Mouse (Mus musculus) stomach, embryonic 16.5 days (tissue): ENCODE measurements around the gene Ntm. TPM values are rescaled to one million over a fixed set of nuclear protein-coding genes. Genes with fewer than 3 reads are reported as not detected.

Experiments
- ATAC-seq: fragments of 200-750 bp; cut with Nextera tagmentation; 2 replicates; pipeline ENCODE4 v1.8.0; 2017; ENCODE audit warnings: moderate number of reproducible peaks, moderate TSS enrichment; ENCODE audit not compliant: insufficient read depth, low FRiP score
- H3K27ac ChIP-seq: fragments of 300-500 bp; sonication (generic); 2 replicates; pipeline ENCODE4 v1.5.1; 2014; ENCODE audit warnings: low read length
- H3K27me3 ChIP-seq: fragments of 300-500 bp; sonication (generic); 2 replicates; pipeline ENCODE4 v1.6.1; 2014; ENCODE audit warnings: low read length, control low read depth, mixed read lengths; ENCODE audit not compliant: control insufficient read depth, insufficient read depth
- H3K36me3 ChIP-seq: fragments of 300-500 bp; sonication (generic); 2 replicates; pipeline ENCODE4 v1.6.1; 2014; ENCODE audit warnings: low read length; ENCODE audit not compliant: control insufficient read depth, insufficient read depth
- H3K4me1 ChIP-seq: fragments of 300-500 bp; sonication (generic); 2 replicates; pipeline ENCODE4 v1.6.1; 2014; ENCODE audit warnings: low read length, control low read depth, mixed read lengths; ENCODE audit not compliant: control insufficient read depth, insufficient read depth
- H3K4me2 ChIP-seq: fragments of 300-500 bp; sonication (generic); 2 replicates; pipeline ENCODE4 v1.6.1; 2014; ENCODE audit warnings: low read depth, low read length, mixed read lengths
- H3K4me3 ChIP-seq: fragments of 300-500 bp; sonication (generic); replicated peaks from 2 replicates; pipeline ENCODE4 v1.5.1; 2014; ENCODE audit warnings: mild to moderate bottlenecking, low read length
- H3K9ac ChIP-seq: fragments of 300-500 bp; sonication (generic); 2 replicates; pipeline ENCODE4 v1.6.1; 2014; ENCODE audit warnings: low read length
- H3K9me3 ChIP-seq: fragments of 300-500 bp; sonication (generic); replicated peaks from 2 replicates; pipeline ENCODE4 v1.6.1; 2016; ENCODE audit warnings: low read length, control low read depth; ENCODE audit not compliant: control insufficient read depth
- WGBS: fragments of 180-500 bp; shearing (Covaris S2); extraction: QIAGEN DNeasy Blood & Tissue Kit; methylation state at CpG from one replicate; pipeline ENCODE4 v1.1.7; 2014; 5-methylcytosine and 5-hydroxymethylcytosine counted together
- polyA plus RNA-seq: library from polyadenylated mRNA; unstranded; fragments of >200 nt; fragmentation: Nextera tagmentation; extraction: Ambion mirVana; gene quantifications from 2 replicates; pipeline ENCODE4 v1.2.1, GENCODE M21; 2015

Ntm gene
- polyA plus RNA-seq, 1 experiment from 2014 or later: 15.0 TPM

- H3K4me3 ChIP-seq: no peak overlapping the region
- no peaks in the 10 kb centered on the region for H3K36me3 ChIP-seq
- no peak overlapping the region for H3K27ac ChIP-seq
- H3K9me3 ChIP-seq: no peaks in the 10 kb centered on the region
- no peak overlapping the region for H3K9ac ChIP-seq
- 74% methylated on average over 7 of the region's 7 CpGs for WGBS
- H3K4me2 ChIP-seq: no peak overlapping the region
- no peaks in the 10 kb centered on the region for H3K27me3 ChIP-seq
- H3K4me1 ChIP-seq: no peaks in the 10 kb centered on the region
- no peak for ATAC-seq
Measured at GRCm38 (mm10) chr9:29288003-29288704, 674.8 kb downstream of the Ntm start.

GRCm38 (mm10) chr9:29285144-29285543 lies 677.8 kb downstream of the Ntm start:
- H3K4me3 ChIP-seq: no peak overlapping the region
- no peak overlapping the region for H3K4me2 ChIP-seq
- H3K9me3 ChIP-seq: no peaks in the 10 kb centered on the region
- no peaks in the 10 kb centered on the region for H3K27me3 ChIP-seq
- no peak for ATAC-seq
- H3K36me3 ChIP-seq: no peaks in the 10 kb centered on the region
- H3K4me1 ChIP-seq: no peaks in the 10 kb centered on the region
- H3K27ac ChIP-seq: no peak overlapping the region
- no peak overlapping the region for H3K9ac ChIP-seq

- ATAC-seq: no peak
- H3K4me2 ChIP-seq: no peak overlapping the region
- no peaks in the 10 kb centered on the region for H3K4me1 ChIP-seq
- H3K9me3 ChIP-seq: no peaks in the 10 kb centered on the region
- no peak overlapping the region for H3K27ac ChIP-seq
- H3K27me3 ChIP-seq: no peaks in the 10 kb centered on the region
- no peak overlapping the region for H3K4me3 ChIP-seq
- H3K36me3 ChIP-seq: no peaks in the 10 kb centered on the region
- no peak overlapping the region for H3K9ac ChIP-seq
- 81% methylated on average over 3 of the region's 3 CpGs for WGBS
Measured at GRCm38 (mm10) chr9:29272861-29273260, 690.1 kb downstream of the Ntm start.

GRCm38 (mm10) chr9:29269988-29270387 lies 693.0 kb downstream of the Ntm start:
- Histone ChIP-seq H3K36me3 (no peaks in the 10 kb centered on the region), H3K9me3 (no peaks in the 10 kb centered on the region), H3K4me3 (no peak overlapping the region), H3K4me2 (no peak overlapping the region), H3K27me3 (no peaks in the 10 kb centered on the region), H3K9ac (no peak overlapping the region), H3K4me1 (no peaks in the 10 kb centered on the region), H3K27ac (no peak overlapping the region)
- WGBS: 52% methylated on average over 6 of the region's 6 CpGs
- ATAC-seq: no peak

- Histone ChIP-seq H3K36me3 (no peaks in the 10 kb centered on the region), H3K4me3 (no peak overlapping the region), H3K4me1 (no peaks in the 10 kb centered on the region), H3K27ac (no peak overlapping the region), H3K9me3 (no peaks in the 10 kb centered on the region), H3K4me2 (no peak overlapping the region), H3K9ac (no peak overlapping the region), H3K27me3 (no peaks in the 10 kb centered on the region)
- no peak for ATAC-seq
- 85% methylated on average over 2 of the region's 2 CpGs for WGBS
Measured at GRCm38 (mm10) chr9:29269277-29269646, 693.7 kb downstream of the Ntm start.

- ATAC-seq: no peak
- H3K4me2 ChIP-seq: no peak overlapping the region
- H3K27me3 ChIP-seq: no peaks in the 10 kb centered on the region
- H3K9me3 ChIP-seq: no peaks in the 10 kb centered on the region
- H3K9ac ChIP-seq: no peak overlapping the region
- 61% methylated on average over 10 of the region's 10 CpGs for WGBS
- no peaks in the 10 kb centered on the region for H3K36me3 ChIP-seq
- H3K27ac ChIP-seq: no peak overlapping the region
- H3K4me1 ChIP-seq: no peaks in the 10 kb centered on the region
- H3K4me3 ChIP-seq: no peak overlapping the region
Measured at GRCm38 (mm10) chr9:29268583-29269276, 694.2 kb downstream of the Ntm start.

GRCm38 (mm10) chr9:29267663-29268062 lies 695.3 kb downstream of the Ntm start:
- ATAC-seq: no peak
- Histone ChIP-seq H3K9me3 (no peaks in the 10 kb centered on the region), H3K27ac (no peak overlapping the region), H3K9ac (no peak overlapping the region), H3K36me3 (no peaks in the 10 kb centered on the region), H3K4me2 (no peak overlapping the region), H3K4me3 (no peak overlapping the region), H3K4me1 (no peaks in the 10 kb centered on the region), H3K27me3 (no peaks in the 10 kb centered on the region)
- WGBS: 35% methylated on average over 3 of the region's 3 CpGs

GRCm38 (mm10) chr9:29265177-29265576 lies 697.8 kb downstream of the Ntm start:
- no peak overlapping the region for H3K4me2 ChIP-seq
- WGBS: 47% methylated on average over 4 of the region's 4 CpGs
- no peaks in the 10 kb centered on the region for H3K27me3 ChIP-seq
- H3K4me3 ChIP-seq: no peak overlapping the region
- no peak overlapping the region for H3K9ac ChIP-seq
- no peaks in the 10 kb centered on the region for H3K9me3 ChIP-seq
- no peaks in the 10 kb centered on the region for H3K36me3 ChIP-seq
- H3K27ac ChIP-seq: no peak overlapping the region
- no peaks in the 10 kb centered on the region for H3K4me1 ChIP-seq
- no peak for ATAC-seq

- whole genome bisulfite sequencing: 28% methylated on average over 3 of the region's 3 CpGs
- Histone ChIP-seq H3K36me3 (no peaks in the 10 kb centered on the region), H3K9ac (no peak overlapping the region), H3K4me2 (no peak overlapping the region), H3K4me3 (no peak overlapping the region), H3K4me1 (no peaks in the 10 kb centered on the region), H3K9me3 (no peaks in the 10 kb centered on the region), H3K27ac (no peak overlapping the region), H3K27me3 (no peaks in the 10 kb centered on the region)
- no peak for ATAC-seq
Measured at GRCm38 (mm10) chr9:29262836-29263235, 700.1 kb downstream of the Ntm start.
